Mouse (Mus musculus) E14TG2a.4 (cell line): Measurements from ENCODE around the gene Fxyd3.

Experiments used
- CTCF ChIP-seq: conservative IDR thresholded peaks from 2 replicates; pipeline ENCODE4 v1.5.1; 2014; ENCODE audit warnings: low read length
- NANOG ChIP-seq: IDR thresholded peaks from 2 replicates; pipeline ENCODE4 v1.6.1; 2014; ENCODE audit warnings: borderline replicate concordance, low read length, mixed read lengths
- POU5F1 ChIP-seq: IDR thresholded peaks from 2 replicates; pipeline ENCODE4 v1.6.1; 2014; ENCODE audit warnings: low read length, borderline replicate concordance

GRCm38 (mm10) chr7:31100786-31101185 lies 24.3 kb upstream of the Fxyd3 start:
- TF ChIP-seq CTCF (no peak), POU5F1 (no peak), NANOG (no peak)
